Mouse (Mus musculus): ENCODE results near the gene Gm21962.
"Not testable (repeated sequence)": the region's sequence is repeated elsewhere in the genome, so short reads cannot be mapped to it uniquely, and the experiment has no call there.

The Gm21962 gene

GRCm38 (mm10) chr3:137671224-137671623, at the start of gene Gm21962:
Gm21962 (plus strand) TSS chr3:137671524.
- DNase-seq (ENCODE audit: low read depth), result not testable (repeated sequence)

DNA sequence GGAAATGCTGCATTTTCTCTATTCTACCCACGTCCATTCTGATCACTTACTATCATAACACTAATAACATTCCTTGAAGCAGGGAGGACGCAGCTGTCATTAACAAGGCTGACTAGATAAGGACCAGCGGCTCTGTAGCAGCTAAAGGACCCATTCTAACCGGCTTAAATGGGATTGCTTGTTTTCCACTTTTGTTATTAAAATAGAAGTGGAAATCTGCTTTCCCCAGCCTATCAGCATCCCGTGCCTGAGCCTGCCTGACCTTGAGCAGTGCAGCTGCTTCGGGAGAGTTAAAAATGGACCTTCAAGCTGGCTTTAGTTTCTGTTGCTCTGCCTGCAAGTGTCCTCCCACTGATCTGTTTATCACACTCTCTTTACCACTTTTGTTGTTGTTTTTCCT, 49.2 kb upstream of the Gm21962 start:
- DNase-seq (ENCODE audit: low read depth), result no peak

DNA sequence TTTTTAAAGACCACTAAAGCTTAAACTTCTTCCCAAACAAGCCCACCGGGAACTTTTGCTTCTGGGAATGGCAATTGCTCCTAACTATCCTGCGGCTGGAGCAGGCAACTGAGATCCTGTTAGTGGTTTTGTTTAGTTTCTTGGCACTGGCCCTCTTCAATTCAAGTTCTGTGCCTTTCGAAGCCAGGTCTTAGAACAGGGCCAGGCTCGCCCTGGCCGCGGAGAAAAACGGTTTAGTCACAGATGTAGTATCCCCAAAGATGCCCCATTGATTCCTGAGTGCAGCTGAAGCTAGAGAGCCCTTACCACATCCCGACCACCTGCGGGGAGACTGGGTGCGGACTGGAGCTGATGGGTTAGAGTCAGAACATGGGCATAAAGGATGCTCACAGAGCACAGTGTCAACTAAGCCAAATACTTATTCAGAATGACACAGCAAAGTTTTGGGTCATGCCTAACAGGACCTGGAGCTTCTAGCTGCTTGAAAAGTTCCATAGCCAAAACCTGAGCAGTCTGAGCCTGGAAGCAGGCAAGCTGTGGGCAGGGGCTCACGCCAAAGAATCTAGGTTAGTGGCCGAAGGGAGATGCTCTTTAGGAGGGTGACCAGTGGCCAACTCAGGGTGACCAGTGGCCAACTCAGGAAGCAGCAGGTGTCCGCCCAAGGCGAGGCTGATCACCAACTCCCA, 48.3 kb upstream of the Gm21962 start:
- peak; percentile 20 for DNase-seq (ENCODE audit: low read depth)

GRCm38 (mm10) chr3:137623581-137624362, 47.6 kb upstream of the Gm21962 start:
- peak; percentile 42 for DNase-seq (ENCODE audit: low read depth)

- no peak for DNase-seq (ENCODE audit: low read depth)
These were observed 46.3 kb upstream of the Gm21962 start for GRCm38 (mm10) chr3:137625054-137625453.

- DNase-seq (ENCODE audit: low read depth), result no peak
These were observed 37.6 kb upstream of the Gm21962 start for GRCm38 (mm10) chr3:137633726-137634125.

DNA sequence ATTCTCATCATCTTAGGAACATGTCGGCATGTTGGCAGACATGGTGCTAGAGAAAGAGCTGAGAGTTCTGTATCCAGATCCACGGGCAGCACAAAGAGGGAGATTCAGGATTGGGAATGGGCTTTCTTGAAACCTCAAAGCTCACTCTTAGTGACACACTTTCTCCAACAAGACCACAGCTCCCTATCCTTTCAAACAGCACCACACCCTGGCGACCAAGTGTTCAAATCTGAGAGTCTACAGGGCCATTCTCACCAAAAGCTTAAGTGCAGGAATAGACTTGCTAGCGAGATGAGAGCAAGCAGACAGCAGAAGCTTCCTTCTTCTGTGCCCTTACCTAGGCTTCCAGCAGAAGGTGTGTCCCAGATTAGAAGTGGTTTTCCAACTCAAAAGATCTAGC, 34.8 kb upstream of the Gm21962 start:
- no peak for DNase-seq (ENCODE audit: low read depth)

- no peak for DNase-seq (ENCODE audit: low read depth)
These were observed 30.1 kb upstream of the Gm21962 start for GRCm38 (mm10) chr3:137641238-137641637.

- no peak for DNase-seq (ENCODE audit: low read depth)
These were observed 29.2 kb upstream of the Gm21962 start for GRCm38 (mm10) chr3:137642137-137642536.

GRCm38 (mm10) chr3:137642568-137642967, 28.8 kb upstream of the Gm21962 start:
- no peak for DNase-seq (ENCODE audit: low read depth)

GRCm38 (mm10) chr3:137644081-137644480, 27.2 kb upstream of the Gm21962 start:
- DNase-seq (ENCODE audit: low read depth), result no peak

DNA sequence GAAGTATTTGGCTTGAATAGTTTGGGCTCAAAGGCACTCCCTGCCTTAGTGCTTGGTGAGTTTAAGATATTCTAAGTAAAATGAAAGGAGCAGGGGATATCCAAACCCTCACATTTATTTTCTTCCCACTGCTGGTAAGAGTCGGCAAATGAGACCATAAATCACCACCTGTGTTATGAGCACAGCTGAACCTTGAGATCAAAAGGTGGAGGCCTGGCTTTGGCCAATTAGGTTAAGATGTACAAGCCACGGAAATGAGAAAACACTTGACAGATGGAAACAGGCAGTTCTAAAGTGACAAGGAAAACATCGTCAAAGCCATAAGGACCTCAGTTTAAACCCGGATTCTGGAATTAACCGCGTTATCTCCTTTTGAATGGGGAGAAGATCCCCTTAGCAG, 26.4 kb upstream of the Gm21962 start:
- DNase-seq (ENCODE audit: low read depth), result no peak

DNA sequence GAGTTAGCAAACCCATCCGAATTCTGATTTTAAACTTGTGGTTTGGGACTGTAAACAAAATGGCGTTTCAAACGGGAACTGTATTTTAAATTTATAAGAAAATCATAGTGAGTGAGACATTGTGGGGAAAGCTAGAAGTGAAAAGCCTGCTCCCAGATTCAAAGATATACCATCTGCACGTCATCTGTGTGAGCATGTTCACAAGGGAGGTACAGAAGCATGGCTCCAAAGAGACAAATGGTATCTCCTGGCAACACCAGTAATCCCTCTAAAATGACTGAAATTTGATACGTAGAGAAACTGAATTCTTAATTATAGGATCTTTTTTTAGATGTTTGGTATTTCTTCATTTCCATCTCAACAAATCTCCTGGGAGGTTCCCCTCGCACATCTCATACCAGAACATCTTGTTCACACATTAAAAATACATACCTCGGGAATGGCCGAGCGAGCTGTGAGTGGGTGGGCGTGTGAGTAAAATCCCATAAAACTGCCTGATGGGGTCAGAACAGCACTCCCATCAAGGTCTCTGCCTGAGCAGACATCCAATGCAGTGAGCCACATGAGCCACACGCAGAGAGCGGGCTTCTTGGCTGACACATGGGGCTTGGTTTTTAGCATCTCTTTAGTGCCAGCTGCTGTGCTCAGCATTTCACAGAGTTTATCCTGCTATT, 23.8 kb upstream of the Gm21962 start:
- DNase-seq (ENCODE audit: low read depth), result no peak

- no peak for DNase-seq (ENCODE audit: low read depth)
These were observed 22.2 kb upstream of the Gm21962 start for GRCm38 (mm10) chr3:137649112-137649511.

DNA sequence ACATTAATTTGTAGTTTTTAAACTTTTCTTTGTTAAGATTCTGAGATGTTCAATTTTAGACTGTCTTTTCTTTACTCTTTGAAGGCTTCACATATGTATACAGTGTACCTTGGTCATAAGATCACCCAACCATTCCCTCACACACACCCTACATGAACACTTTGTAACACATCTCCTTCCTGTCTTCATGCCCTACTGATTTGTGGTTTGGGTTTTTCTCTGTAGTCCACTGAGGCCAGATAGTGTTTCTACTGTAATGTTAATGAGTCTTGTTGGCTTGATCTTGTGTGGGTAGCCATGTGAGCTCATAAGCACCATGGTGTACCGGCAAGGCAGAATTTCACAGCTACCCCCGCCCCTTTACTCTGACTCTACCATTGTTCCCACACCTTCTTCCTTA, 18.5 kb upstream of the Gm21962 start:
- no peak for DNase-seq (ENCODE audit: low read depth)

- peak; percentile 24 for DNase-seq (ENCODE audit: low read depth)
These were observed 9.6 kb downstream of the Gm21962 start for GRCm38 (mm10) chr3:137680923-137681322.

DNA sequence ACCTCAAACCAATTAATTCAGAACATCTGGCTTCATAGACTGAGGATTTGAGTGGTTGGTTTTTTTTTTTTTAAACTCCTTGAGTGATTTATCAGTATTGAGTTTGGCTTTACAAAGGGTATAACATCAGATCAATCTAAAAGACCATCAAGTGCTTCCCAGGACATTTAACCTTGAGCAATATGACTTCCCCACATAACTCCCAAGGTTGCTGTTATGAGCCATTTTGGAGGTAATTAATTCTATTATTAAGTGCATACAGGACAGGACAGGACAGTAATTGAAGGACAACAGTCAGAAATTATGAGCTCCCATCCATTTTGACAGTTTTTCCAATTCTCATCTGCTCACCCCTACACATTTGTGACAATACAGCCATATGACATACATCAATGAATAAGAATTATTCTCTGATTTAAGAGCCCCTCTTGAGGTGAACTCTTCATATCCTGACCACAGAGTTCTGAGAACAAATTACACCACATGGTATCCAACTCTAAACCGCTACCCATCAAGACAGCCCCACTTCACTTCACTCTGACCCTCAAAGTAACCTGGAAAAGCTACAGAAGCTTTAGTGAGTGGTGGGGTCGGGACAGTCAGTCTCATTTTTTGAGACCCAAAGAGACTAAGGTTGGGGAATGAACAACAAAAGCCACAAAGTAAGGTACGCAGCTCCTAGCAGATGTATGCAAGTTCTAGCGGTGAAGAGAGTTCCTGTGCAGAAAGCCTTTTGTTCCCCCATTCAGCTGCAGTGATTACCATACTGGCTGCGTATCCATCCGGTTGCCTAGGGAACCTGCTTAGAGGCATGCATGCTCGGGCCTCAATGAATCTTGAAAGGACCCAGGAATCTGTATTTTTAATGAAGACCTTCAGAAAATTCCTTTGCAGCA, 11.8 kb downstream of the Gm21962 start:
- DNase-seq (ENCODE audit: low read depth), result no peak

GRCm38 (mm10) chr3:137683807-137684403, 12.6 kb downstream of the Gm21962 start:
- DNase-seq (ENCODE audit: low read depth), result no peak

DNA sequence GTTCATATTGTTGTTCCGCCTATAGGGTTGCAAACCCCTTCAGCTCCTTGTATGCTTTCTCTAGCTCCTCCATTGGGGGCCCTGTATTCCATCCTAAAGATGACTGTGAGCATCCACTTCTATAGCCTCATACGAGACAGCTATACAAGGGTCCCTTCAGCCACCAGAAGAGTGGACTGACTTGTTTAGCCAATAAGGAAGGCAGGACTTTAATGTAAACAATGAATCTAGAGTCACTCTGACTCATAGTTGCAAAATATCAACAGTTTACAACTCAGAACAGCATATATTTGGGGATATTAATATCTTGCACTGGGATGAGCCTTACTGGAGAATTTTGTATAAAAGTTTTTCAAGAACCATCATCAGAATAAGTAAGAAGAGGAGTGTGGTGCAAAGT, 15.6 kb downstream of the Gm21962 start:
- no peak for DNase-seq (ENCODE audit: low read depth)

GRCm38 (mm10) chr3:137691503-137691902, 20.2 kb downstream of the Gm21962 start:
- no peak for DNase-seq (ENCODE audit: low read depth)

- no peak for DNase-seq (ENCODE audit: low read depth)
These were observed 44.6 kb downstream of the Gm21962 start for GRCm38 (mm10) chr3:137715946-137716345.

All from fibroblast of lung, adult 2 months (primary cell).